Mouse (Mus musculus): ENCODE measurements around the gene Ksr2. TPM values are rescaled to one million over a fixed set of nuclear protein-coding genes. Genes with fewer than 3 reads are reported as not detected.

Gene Ksr2
- polyA plus RNA-seq, 1 experiment from 2014 or later = 0.19 TPM

DNA sequence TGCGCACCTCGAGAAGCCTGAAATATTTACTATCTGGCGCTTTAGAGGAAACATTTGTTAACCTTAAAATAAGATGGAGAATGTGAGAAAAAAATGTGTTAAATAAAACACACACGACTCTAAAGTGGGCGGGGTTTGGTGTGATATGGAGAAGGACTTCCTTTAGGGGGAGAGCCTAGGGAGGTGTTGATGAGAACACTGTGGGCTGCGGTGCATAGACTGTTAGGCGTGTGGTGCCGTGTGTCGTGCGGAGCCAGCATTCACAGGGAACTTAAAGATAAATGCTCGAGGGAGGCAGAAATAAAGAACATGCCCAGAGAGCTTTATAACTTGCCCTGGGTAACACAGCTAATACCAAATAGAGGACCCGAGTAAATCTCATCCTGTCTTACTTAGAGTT, 101.6 kb downstream of the Ksr2 start:
- Histone ChIP-seq H3K36me3 (ENCODE audit: control insufficient read depth, insufficient read depth, low read length) (no peaks in the 10 kb centered on the region), H3K9ac (ENCODE audit: low read depth, low read length) (no peak overlapping the region), H3K9me3 (replicated peaks; ENCODE audit: control insufficient read depth, low read length) (no peaks in the 10 kb centered on the region), H3K4me3 (ENCODE audit: low read depth, low read length) (no peak overlapping the region), H3K4me2 (no peak overlapping the region), H3K4me1 (ENCODE audit: control insufficient read depth, insufficient read depth, low read length) (no peaks in the 10 kb centered on the region), H3K27ac (ENCODE audit: low read depth, low read length) (no peak overlapping the region), H3K27me3 (ENCODE audit: control insufficient read depth, insufficient read depth, low read length) (no peaks in the 10 kb centered on the region)
- 77% methylated on average over 12 of the region's 12 CpGs for WGBS (ENCODE audit: insufficient replicate concordance)
- ATAC-seq (replicated peaks; ENCODE audit: insufficient number of reproducible peaks, low FRiP score, low TSS enrichment) = no peak

DNA sequence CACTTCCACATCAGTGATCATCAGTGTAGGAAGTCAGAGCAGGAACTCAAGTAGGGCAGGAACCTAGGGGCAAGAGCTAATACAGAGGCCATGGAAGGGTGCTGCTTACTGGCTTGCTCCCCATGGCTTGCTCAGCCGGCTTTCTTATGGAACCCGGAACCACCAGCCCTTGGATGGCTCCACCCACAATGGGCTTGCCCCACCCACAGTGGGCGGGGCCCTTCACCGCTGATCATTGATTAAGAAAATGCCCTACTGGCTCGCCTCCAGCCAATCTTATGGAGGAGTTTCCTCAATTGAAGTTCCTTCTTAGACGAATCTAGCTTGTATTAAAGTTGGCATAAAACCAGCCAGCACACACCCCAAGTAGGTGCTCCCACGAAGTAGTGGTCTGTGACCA, 102.1 kb downstream of the Ksr2 start:
- no peaks in the 10 kb centered on the region for H3K4me1 ChIP-seq (ENCODE audit: control insufficient read depth, insufficient read depth, low read length)
- no peaks in the 10 kb centered on the region for H3K27me3 ChIP-seq (ENCODE audit: control insufficient read depth, insufficient read depth, low read length)
- no peaks in the 10 kb centered on the region for H3K36me3 ChIP-seq (ENCODE audit: control insufficient read depth, insufficient read depth, low read length)
- no peak for ATAC-seq (replicated peaks; ENCODE audit: insufficient number of reproducible peaks, low FRiP score, low TSS enrichment)
- no peak overlapping the region for H3K4me3 ChIP-seq (ENCODE audit: low read depth, low read length)
- WGBS (ENCODE audit: insufficient replicate concordance) = 65% methylated on average over 7 of the region's 7 CpGs
- H3K9me3 ChIP-seq (replicated peaks; ENCODE audit: control insufficient read depth, low read length) = no peaks in the 10 kb centered on the region
- H3K9ac ChIP-seq (ENCODE audit: low read depth, low read length) = no peak overlapping the region
- H3K4me2 ChIP-seq = no peak overlapping the region
- H3K27ac ChIP-seq (ENCODE audit: low read depth, low read length) = no peak overlapping the region

DNA sequence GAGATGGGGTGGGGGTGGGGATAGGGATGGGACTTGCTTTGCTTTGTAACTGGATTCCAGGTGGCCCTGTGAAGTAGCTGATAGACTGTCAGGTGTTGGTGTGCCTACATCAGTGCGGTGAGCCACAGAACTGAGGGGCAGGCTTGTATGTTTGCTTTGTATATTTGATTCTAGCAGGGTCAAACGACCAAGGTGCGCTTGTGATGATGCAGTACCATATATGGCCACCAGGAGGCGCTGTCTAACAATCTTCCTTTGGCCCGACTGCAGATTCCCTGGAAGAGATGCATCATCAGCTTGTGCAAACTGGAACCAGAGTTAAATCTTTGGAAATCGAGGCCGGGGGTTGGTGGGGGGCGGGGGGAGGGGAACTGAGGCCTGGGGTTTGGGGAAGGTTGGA, 102.8 kb downstream of the Ksr2 start:
- Histone ChIP-seq H3K4me1 (ENCODE audit: control insufficient read depth, insufficient read depth, low read length) (no peaks in the 10 kb centered on the region), H3K4me2 (no peak overlapping the region), H3K27me3 (ENCODE audit: control insufficient read depth, insufficient read depth, low read length) (no peaks in the 10 kb centered on the region), H3K27ac (ENCODE audit: low read depth, low read length) (no peak overlapping the region), H3K9ac (ENCODE audit: low read depth, low read length) (no peak overlapping the region), H3K36me3 (ENCODE audit: control insufficient read depth, insufficient read depth, low read length) (no peaks in the 10 kb centered on the region), H3K9me3 (replicated peaks; ENCODE audit: control insufficient read depth, low read length) (no peaks in the 10 kb centered on the region), H3K4me3 (ENCODE audit: low read depth, low read length) (no peak overlapping the region)
- WGBS (ENCODE audit: insufficient replicate concordance) = 4% methylated on average over 8 of the region's 8 CpGs
- no peak for ATAC-seq (replicated peaks; ENCODE audit: insufficient number of reproducible peaks, low FRiP score, low TSS enrichment)

DNA sequence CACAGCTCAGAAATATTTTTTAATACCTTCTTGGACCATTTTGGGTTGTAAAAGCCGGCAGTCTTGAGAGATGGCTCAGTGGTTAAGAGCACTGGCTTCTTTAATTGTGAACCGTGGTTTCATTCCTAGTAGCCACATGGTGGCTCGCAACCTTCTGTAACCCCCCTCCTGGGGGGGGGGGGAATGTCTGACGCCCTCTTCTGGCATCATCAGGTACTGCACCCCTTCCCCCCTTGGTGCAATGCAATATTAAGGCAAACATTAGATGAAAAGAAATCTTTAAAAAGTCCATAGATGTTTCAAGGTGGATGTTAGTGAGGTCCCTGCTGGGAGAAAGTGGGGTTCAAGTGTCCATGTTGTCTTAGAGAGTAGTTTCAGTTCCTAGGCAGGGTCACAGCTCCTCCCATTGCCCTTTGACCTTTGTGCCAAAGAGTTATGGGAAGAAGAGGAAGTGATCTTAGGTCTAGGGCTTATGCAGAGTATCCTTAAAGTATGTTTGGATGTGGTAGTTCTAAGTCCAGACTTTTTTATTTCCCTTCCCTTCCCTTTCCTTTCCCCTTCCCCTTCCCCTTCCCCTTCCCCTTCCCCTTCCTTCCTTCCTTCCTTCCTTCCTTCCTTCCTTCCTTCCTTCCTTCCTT, 106.2 kb downstream of the Ksr2 start:
- Histone ChIP-seq H3K27me3 (ENCODE audit: control insufficient read depth, insufficient read depth, low read length) (no peaks in the 10 kb centered on the region), H3K27ac (ENCODE audit: low read depth, low read length) (no peak overlapping the region), H3K4me1 (ENCODE audit: control insufficient read depth, insufficient read depth, low read length) (no peaks in the 10 kb centered on the region), H3K9ac (ENCODE audit: low read depth, low read length) (no peak overlapping the region), H3K9me3 (replicated peaks; ENCODE audit: control insufficient read depth, low read length) (no peaks in the 10 kb centered on the region), H3K4me2 (no peak overlapping the region), H3K36me3 (ENCODE audit: control insufficient read depth, insufficient read depth, low read length) (no peaks in the 10 kb centered on the region), H3K4me3 (ENCODE audit: low read depth, low read length) (no peak overlapping the region)
- ATAC-seq (replicated peaks; ENCODE audit: insufficient number of reproducible peaks, low FRiP score, low TSS enrichment) = no peak
- 37% methylated on average over 4 of the region's 4 CpGs for WGBS (ENCODE audit: insufficient replicate concordance)

DNA sequence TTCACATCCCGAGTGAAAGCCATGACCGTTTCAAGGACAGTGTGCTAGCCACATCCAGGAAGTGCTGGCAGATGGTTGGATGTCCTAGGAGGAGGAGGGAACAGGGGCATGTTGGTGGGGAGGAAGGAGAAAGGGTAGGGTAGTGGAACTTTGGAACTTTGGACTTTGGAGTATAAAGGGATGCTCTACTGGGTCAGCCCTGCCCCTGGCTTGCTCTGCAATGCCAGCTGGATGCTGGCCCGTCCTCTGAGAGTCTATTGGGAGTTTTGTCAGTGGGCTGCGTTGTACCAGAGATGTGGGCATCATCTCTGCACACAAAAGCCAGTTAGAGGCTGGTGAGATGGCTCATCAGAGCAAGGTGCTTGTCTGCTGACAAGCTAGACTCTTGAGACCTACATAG, 107.4 kb downstream of the Ksr2 start:
- Histone ChIP-seq H3K27ac (ENCODE audit: low read depth, low read length) (no peak overlapping the region), H3K27me3 (ENCODE audit: control insufficient read depth, insufficient read depth, low read length) (no peaks in the 10 kb centered on the region), H3K4me1 (ENCODE audit: control insufficient read depth, insufficient read depth, low read length) (no peaks in the 10 kb centered on the region), H3K4me2 (no peak overlapping the region), H3K4me3 (ENCODE audit: low read depth, low read length) (no peak overlapping the region), H3K36me3 (ENCODE audit: control insufficient read depth, insufficient read depth, low read length) (no peaks in the 10 kb centered on the region), H3K9ac (ENCODE audit: low read depth, low read length) (no peak overlapping the region), H3K9me3 (replicated peaks; ENCODE audit: control insufficient read depth, low read length) (no peaks in the 10 kb centered on the region)
- 69% methylated on average over 4 of the region's 4 CpGs for WGBS (ENCODE audit: insufficient replicate concordance)
- ATAC-seq (replicated peaks; ENCODE audit: insufficient number of reproducible peaks, low FRiP score, low TSS enrichment) = no peak

DNA sequence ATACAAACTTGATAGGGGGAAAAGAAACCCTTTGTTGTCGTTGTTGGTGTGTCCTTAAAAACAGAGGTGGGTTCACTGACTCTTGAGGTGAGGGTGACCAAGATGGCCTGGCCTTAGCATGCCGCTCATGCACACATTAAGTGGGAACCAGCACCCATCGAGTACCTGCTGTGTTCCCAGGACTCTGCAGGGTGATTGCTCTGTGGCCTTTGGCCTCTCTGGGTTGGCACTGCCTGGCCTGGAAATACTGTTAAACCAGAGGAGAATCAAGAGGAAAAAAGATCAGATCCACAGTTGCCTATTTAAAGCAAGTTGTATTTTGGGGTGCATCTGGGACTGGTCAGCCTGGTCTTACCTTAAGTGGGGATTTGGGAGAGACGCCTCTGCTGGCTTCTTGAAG, 107.9 kb downstream of the Ksr2 start:
- ATAC-seq (replicated peaks; ENCODE audit: insufficient number of reproducible peaks, low FRiP score, low TSS enrichment) = no peak
- H3K27me3 ChIP-seq (ENCODE audit: control insufficient read depth, insufficient read depth, low read length) = no peaks in the 10 kb centered on the region
- 75% methylated on average over 4 of the region's 4 CpGs for WGBS (ENCODE audit: insufficient replicate concordance)
- H3K9ac ChIP-seq (ENCODE audit: low read depth, low read length) = no peak overlapping the region
- H3K4me1 ChIP-seq (ENCODE audit: control insufficient read depth, insufficient read depth, low read length) = no peaks in the 10 kb centered on the region
- no peaks in the 10 kb centered on the region for H3K36me3 ChIP-seq (ENCODE audit: control insufficient read depth, insufficient read depth, low read length)
- no peak overlapping the region for H3K4me3 ChIP-seq (ENCODE audit: low read depth, low read length)
- H3K4me2 ChIP-seq = no peak overlapping the region
- H3K9me3 ChIP-seq (replicated peaks; ENCODE audit: control insufficient read depth, low read length) = no peaks in the 10 kb centered on the region
- H3K27ac ChIP-seq (ENCODE audit: low read depth, low read length) = no peak overlapping the region

DNA sequence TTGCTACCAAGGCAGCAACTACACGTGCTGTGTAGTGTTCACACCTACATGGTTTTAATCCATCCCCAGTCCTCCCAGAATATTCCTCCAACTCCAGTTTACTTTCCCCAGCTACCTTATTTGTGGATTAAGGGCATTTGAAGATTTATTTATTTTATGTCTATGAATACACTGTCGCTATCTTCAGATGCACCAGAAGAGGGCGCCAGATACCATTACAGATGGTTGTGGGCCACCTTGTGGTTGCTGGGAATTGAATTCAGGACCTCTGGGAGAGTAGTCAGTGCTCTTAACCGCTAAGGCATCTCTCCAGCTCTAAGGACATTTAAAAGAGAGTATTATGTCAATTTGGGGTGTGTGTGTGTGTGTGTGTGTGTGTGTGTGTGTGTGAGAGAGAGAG, 108.7 kb downstream of the Ksr2 start:
- Histone ChIP-seq H3K9me3 (replicated peaks; ENCODE audit: control insufficient read depth, low read length) (no peaks in the 10 kb centered on the region), H3K4me2 (no peak overlapping the region), H3K27me3 (ENCODE audit: control insufficient read depth, insufficient read depth, low read length) (no peaks in the 10 kb centered on the region), H3K36me3 (ENCODE audit: control insufficient read depth, insufficient read depth, low read length) (no peaks in the 10 kb centered on the region), H3K9ac (ENCODE audit: low read depth, low read length) (no peak overlapping the region), H3K4me3 (ENCODE audit: low read depth, low read length) (no peak overlapping the region), H3K4me1 (ENCODE audit: control insufficient read depth, insufficient read depth, low read length) (no peaks in the 10 kb centered on the region), H3K27ac (ENCODE audit: low read depth, low read length) (no peak overlapping the region)
- ATAC-seq (replicated peaks; ENCODE audit: insufficient number of reproducible peaks, low FRiP score, low TSS enrichment) = no peak
- WGBS (ENCODE audit: insufficient replicate concordance) = 62% methylated on average over 4 of the region's 4 CpGs

DNA sequence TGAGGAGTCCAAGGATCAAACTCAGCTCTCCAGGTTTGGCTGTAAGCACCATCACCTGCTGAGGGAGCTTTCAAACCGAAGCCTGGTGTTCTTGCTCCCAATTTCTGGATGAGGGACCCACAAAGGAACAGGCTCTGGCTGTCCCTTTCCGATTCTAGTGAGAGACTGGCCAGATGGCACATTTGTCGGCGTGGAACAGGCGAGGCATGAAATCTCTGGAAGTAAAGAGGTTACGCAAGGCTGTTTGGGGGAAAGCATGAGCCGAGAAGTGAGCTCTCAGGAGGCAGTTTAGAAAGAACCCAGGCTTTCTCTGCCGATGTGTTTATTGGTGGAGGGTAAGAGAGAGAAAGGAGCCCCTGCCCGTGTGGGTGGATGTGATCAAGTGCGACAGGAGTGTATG, 109.2 kb downstream of the Ksr2 start:
- H3K9ac ChIP-seq (ENCODE audit: low read depth, low read length) = no peak overlapping the region
- no peaks in the 10 kb centered on the region for H3K9me3 ChIP-seq (replicated peaks; ENCODE audit: control insufficient read depth, low read length)
- no peak overlapping the region for H3K27ac ChIP-seq (ENCODE audit: low read depth, low read length)
- no peaks in the 10 kb centered on the region for H3K36me3 ChIP-seq (ENCODE audit: control insufficient read depth, insufficient read depth, low read length)
- H3K4me2 ChIP-seq = no peak overlapping the region
- 77% methylated on average over 10 of the region's 10 CpGs for whole genome bisulfite sequencing (ENCODE audit: insufficient replicate concordance)
- H3K4me3 ChIP-seq (ENCODE audit: low read depth, low read length) = no peak overlapping the region
- no peak for ATAC-seq (replicated peaks; ENCODE audit: insufficient number of reproducible peaks, low FRiP score, low TSS enrichment)
- no peaks in the 10 kb centered on the region for H3K4me1 ChIP-seq (ENCODE audit: control insufficient read depth, insufficient read depth, low read length)
- no peaks in the 10 kb centered on the region for H3K27me3 ChIP-seq (ENCODE audit: control insufficient read depth, insufficient read depth, low read length)

DNA sequence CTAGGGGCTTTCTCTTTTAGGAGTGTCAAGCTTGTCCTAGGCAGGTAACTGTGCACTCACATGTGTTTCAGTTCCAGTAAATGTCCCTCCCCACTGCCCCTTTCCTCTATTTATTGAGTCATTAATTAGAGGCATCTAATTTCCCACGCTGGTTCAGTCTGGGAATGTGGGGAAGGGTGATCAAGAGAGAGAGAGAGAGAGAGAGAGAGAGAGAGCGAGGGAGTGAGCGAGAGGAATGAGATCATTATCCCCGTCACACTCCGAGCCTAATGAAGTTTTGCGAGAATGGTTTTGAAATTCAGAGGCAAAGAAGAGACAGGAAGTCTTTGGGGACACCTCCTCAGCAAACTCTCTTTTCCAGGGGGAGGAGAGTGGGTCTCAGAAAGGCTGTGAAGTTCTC, 117.2 kb downstream of the Ksr2 start:
- Histone ChIP-seq H3K4me2 (no peak overlapping the region), H3K27me3 (ENCODE audit: control insufficient read depth, insufficient read depth, low read length) (peaks cover 17% of the 10 kb centered on the region)
- ATAC-seq (replicated peaks; ENCODE audit: insufficient number of reproducible peaks, low FRiP score, low TSS enrichment) = no peak

More for the DNA sequence above, 117.2 kb downstream of the Ksr2 start:
- Histone ChIP-seq H3K4me3 (ENCODE audit: low read depth, low read length) (no peak overlapping the region), H3K9ac (ENCODE audit: low read depth, low read length) (no peak overlapping the region), H3K36me3 (ENCODE audit: control insufficient read depth, insufficient read depth, low read length) (no peaks in the 10 kb centered on the region), H3K4me1 (ENCODE audit: control insufficient read depth, insufficient read depth, low read length) (0 out of 2 replicates have a peak, but pooled peaks cover 3% of the 10 kb centered on the region), H3K27ac (ENCODE audit: low read depth, low read length) (no peak overlapping the region), H3K9me3 (replicated peaks; ENCODE audit: control insufficient read depth, low read length) (no peaks in the 10 kb centered on the region)
- WGBS (ENCODE audit: insufficient replicate concordance) = 49% methylated on average over 6 of the region's 6 CpGs
